Mouse (Mus musculus): Measurements from ENCODE around the gene Rpf1. TPM values are rescaled to one million over a fixed set of nuclear protein-coding genes. Genes with fewer than 3 reads are reported as not detected.
A peak's percentile ranks its signal among the peaks of the same experiment; 100 is the strongest.

The Rpf1 gene
- total and polyA plus RNA-seq, 2 experiments from 2014 or later: 27.4 to 39.9 TPM

DNA sequence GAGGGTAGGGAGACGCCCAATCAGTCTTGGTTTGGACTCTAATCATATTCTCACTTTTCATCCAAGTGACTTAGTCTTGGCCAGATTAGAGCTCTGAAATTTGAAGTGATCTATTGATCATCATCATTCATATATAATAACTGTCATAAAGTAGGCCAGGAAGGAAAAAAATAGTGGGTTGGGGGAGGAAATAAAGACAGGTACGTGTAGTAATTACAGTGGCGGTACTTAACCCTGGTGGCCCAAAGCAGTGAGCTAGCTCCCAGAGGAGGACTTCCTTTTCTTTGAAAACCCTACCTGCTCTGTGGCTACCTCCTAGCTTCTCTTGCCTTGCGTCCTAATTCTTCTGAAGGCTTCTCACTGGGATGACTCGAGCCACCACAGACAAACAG, 20.4 kb downstream of the Rpf1 start:
- ATAC-seq (no peak), DNase-seq (no peak)
- H3K36me3 ChIP-seq (ENCODE audit: insufficient read depth): peaks cover 16% of the 10 kb centered on the region
- H3K9ac ChIP-seq: peak overlapping the region; percentile 64; the same call in 1 of the 2 replicates
- 8% methylated on average over 5 of the region's 5 CpGs for WGBS
- no peak for TF ChIP-seq CTCF (IDR thresholded peaks at IDR 0.05; ENCODE audit: low read depth)
- no peak overlapping the region for H3K27ac ChIP-seq (ENCODE audit: low read depth, low read length)
- H3K27me3 ChIP-seq (ENCODE audit: insufficient read depth, low read length): no peaks in the 10 kb centered on the region
- H3K4me2 ChIP-seq (ENCODE audit: low read depth): peak overlapping the region; percentile 69
- H3K4me3 ChIP-seq (ENCODE audit: low read depth, low read length): peak overlapping the region; percentile 75
- H3K9me3 ChIP-seq (ENCODE audit: low read length): no peaks in the 10 kb centered on the region
- H3K4me1 ChIP-seq (ENCODE audit: insufficient read depth): peaks cover 5% of the 10 kb centered on the region; the same call in 1 of the 2 replicates

DNA sequence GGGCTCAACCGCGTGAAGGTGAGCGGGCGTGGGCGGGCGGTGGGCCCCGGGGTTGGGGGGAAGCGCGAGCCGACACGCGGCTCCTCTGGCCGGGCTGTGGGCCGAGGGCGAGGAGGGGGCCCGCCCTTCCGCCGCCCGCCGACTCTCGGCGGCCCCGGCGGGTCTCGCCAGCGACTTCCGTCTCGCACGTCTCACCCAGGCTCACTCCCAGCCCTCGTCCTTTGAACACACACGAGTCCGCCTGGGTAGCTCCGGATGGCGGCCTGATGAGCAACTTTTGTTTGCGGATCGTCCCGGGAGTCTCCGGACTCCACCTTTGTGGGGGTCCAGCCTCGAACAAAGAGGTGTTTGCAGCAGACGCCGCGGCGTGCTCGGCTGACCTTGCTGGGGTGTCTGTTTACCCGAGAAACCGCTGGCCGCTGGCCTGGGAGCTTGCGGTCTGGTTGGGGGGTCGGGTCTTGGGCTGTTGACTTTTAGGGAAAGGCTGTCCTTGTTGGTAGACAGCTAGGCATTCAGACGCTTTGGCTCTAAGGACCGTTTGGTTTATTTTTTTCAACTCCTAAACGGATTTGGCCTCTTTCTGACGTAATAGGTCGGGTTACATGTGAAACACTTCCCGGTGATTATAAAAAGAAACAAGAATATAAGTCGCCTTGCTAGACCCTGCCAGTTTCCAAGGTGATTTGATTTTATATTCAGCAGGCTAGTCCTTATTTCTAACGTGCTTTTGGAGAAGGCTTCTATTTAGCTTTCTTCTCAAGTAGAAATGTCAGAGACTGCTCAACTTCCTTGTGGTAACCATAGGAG, 21.0 kb downstream of the Rpf1 start:
- TF ChIP-seq CTCF (IDR thresholded peaks at IDR 0.05; ENCODE audit: low read depth): no peak
- Histone ChIP-seq H3K4me2 (ENCODE audit: low read depth) (peak overlapping the region; percentile 69), H3K4me3 (ENCODE audit: low read depth, low read length) (peak overlapping the region; percentile 75), H3K36me3 (ENCODE audit: insufficient read depth) (peaks cover 11% of the 10 kb centered on the region; the same call in 1 of the 2 replicates), H3K9me3 (ENCODE audit: low read length) (no peaks in the 10 kb centered on the region), H3K27ac (ENCODE audit: low read depth, low read length) (peak overlapping the region; percentile 75), H3K4me1 (ENCODE audit: insufficient read depth) (peaks cover 5% of the 10 kb centered on the region; the same call in 1 of the 2 replicates), H3K9ac (peak overlapping the region; percentile 64), H3K27me3 (ENCODE audit: insufficient read depth, low read length) (no peaks in the 10 kb centered on the region)
- peak; percentile 47 for DNase-seq
- peak; percentile 77 for ATAC-seq
- 2% methylated on average over 57 of the region's 57 CpGs for WGBS

DNA sequence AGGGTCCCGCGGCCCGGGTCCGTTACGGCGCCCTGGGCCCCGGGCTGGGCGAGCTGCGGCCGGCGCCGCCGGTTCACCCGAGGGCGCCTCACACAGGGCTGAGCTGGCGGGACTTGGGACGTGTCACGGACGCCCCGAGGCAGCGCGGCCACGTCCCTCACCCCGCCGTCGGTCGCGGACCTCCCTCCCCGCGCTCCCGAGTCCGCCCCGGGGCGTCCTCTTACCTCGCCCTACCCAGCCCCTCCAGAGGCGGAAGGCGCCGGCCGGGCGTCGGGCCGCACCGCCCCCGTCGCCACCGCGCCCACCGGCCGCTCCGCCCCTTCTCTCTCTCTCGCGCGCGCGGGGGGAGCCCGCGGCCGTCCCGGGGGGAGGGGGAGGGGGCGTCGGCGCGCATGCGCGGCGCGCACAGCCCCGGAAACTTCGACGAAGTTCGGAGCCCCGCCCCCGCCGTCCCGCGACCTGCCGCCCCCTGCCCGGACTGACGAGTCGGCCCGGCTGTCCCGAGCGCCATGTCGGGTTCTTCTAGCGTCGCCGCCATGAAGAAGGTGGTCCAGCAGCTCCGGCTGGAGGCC, 21.7 kb downstream of the Rpf1 start, which contains the start of the genes Spata1 and Gng5:
TSS of gene Spata1 (minus strand) at position 323 of the 572 bp plus-strand sequence.
TSS of gene Gng5 (plus strand) at position 377 of the 572 bp plus-strand sequence.
- DNase-seq: peak; percentile 90
- peaks cover 9% of the 10 kb centered on the region; the same call in 1 of the 2 replicates for H3K36me3 ChIP-seq (ENCODE audit: insufficient read depth)
- peak within 1 kb of the TSS; percentile 69 for H3K4me2 ChIP-seq (ENCODE audit: low read depth)
- peak within 1 kb of the TSS; percentile 64 for H3K9ac ChIP-seq
- WGBS: under 1% methylated on average over 57 of the region's 88 CpGs
- H3K4me1 ChIP-seq (ENCODE audit: insufficient read depth): peaks cover 5% of the 10 kb centered on the region; the same call in 1 of the 2 replicates
- no peaks in the 10 kb centered on the region for H3K9me3 ChIP-seq (ENCODE audit: low read length)
- no peak for TF ChIP-seq CTCF (IDR thresholded peaks at IDR 0.05; ENCODE audit: low read depth)
- no peaks in the 10 kb centered on the region for H3K27me3 ChIP-seq (ENCODE audit: insufficient read depth, low read length)
- ATAC-seq: peak; percentile 84
- peak within 1 kb of the TSS; percentile 75 for H3K4me3 ChIP-seq (ENCODE audit: low read depth, low read length)
- H3K27ac ChIP-seq (ENCODE audit: low read depth, low read length): peak within 1 kb of the TSS; percentile 75

DNA sequence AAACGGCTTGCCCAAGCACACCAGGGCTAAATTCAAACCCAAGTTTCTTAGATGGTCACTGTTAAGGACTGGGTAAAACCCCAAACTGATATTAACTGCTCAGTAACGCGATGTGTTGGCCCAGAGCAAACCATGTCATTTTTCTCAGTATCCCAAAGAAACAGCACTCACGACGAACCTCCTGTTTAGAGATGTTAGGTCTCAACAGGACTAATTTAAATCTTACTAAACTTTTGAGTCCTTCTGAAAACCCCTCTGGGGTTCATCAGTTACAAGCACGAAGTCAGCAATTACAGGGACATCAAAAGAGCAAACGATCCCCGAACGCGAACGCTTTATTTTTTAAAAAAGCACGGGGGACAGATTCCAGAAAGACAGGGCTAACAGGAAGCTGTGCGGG, 22.2 kb downstream of the Rpf1 start:
- Histone ChIP-seq H3K4me1 (ENCODE audit: insufficient read depth) (peaks cover 5% of the 10 kb centered on the region; the same call in 1 of the 2 replicates), H3K27ac (ENCODE audit: low read depth, low read length) (peak overlapping the region; percentile 51), H3K4me3 (ENCODE audit: low read depth, low read length) (peak overlapping the region; percentile 75), H3K9me3 (ENCODE audit: low read length) (no peaks in the 10 kb centered on the region), H3K36me3 (ENCODE audit: insufficient read depth) (peaks cover 8% of the 10 kb centered on the region; the same call in 1 of the 2 replicates), H3K4me2 (ENCODE audit: low read depth) (peak overlapping the region; percentile 69), H3K27me3 (ENCODE audit: insufficient read depth, low read length) (no peaks in the 10 kb centered on the region), H3K9ac (peak overlapping the region; percentile 64)
- TF ChIP-seq CTCF (IDR thresholded peaks at IDR 0.05; ENCODE audit: low read depth): no peak
- no peak for ATAC-seq
- no peak for DNase-seq
- WGBS: 4% methylated on average over 13 of the region's 13 CpGs

DNA sequence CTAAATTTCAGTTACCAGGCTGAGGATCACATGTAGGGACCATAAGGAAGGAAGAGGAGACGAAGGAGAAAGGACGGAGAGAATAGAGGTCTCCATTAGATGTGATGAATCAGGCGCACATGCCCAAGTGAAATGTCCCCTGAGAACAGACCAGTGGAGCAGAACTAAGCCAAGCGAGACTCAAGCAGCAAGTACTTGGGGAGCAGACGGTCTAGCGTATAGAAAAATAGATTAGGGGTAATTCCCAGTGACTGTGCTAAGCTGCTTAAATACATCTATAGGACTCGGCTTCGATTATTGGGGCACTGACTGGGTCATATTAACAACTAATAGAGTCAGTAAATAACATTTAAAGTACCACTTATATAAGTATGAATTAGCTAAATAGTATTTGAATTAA, 26.3 kb downstream of the Rpf1 start:
- no peak for TF ChIP-seq CTCF (IDR thresholded peaks at IDR 0.05; ENCODE audit: low read depth)
- H3K36me3 ChIP-seq (ENCODE audit: insufficient read depth): no peaks in the 10 kb centered on the region
- no peak overlapping the region for H3K4me2 ChIP-seq (ENCODE audit: low read depth)
- ATAC-seq (no peak), DNase-seq (no peak)
- 43% methylated on average over 8 of the region's 8 CpGs for WGBS
- no peaks in the 10 kb centered on the region for H3K4me1 ChIP-seq (ENCODE audit: insufficient read depth)
- H3K9ac ChIP-seq: no peak overlapping the region
- H3K9me3 ChIP-seq (ENCODE audit: low read length): no peaks in the 10 kb centered on the region
- H3K27ac ChIP-seq (ENCODE audit: low read depth, low read length): no peak overlapping the region
- no peaks in the 10 kb centered on the region for H3K27me3 ChIP-seq (ENCODE audit: insufficient read depth, low read length)
- no peak overlapping the region for H3K4me3 ChIP-seq (ENCODE audit: low read depth, low read length)

DNA sequence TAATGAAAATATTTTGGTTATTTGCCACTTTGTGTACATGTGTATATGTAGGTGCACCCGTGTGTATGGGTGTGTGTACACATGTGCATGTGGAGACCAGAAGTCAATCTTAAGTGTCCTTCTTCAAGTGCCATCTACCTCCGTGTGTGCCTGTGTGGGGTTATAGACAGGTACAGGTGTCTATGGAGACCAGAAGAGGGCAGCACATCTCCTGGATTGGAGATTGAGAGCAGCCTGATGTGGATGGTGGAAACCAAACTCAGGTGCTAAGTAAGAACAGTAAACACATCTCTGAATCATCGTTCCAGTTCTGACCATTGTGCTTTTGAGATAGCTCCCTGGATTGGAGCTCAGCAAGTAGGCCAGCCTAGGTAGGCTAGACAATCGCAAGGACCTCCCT, 34.8 kb downstream of the Rpf1 start:
- Histone ChIP-seq H3K4me2 (ENCODE audit: low read depth) (no peak overlapping the region), H3K9me3 (ENCODE audit: low read length) (no peaks in the 10 kb centered on the region), H3K27me3 (ENCODE audit: insufficient read depth, low read length) (no peaks in the 10 kb centered on the region), H3K27ac (ENCODE audit: low read depth, low read length) (no peak overlapping the region), H3K4me1 (ENCODE audit: insufficient read depth) (no peaks in the 10 kb centered on the region), H3K4me3 (ENCODE audit: low read depth, low read length) (no peak overlapping the region), H3K36me3 (ENCODE audit: insufficient read depth) (no peaks in the 10 kb centered on the region), H3K9ac (no peak overlapping the region)
- DNase-seq (no peak), ATAC-seq (no peak)
- 87% methylated on average over 4 of the region's 4 CpGs for WGBS
- TF ChIP-seq CTCF (IDR thresholded peaks at IDR 0.05; ENCODE audit: low read depth): no peak

DNA sequence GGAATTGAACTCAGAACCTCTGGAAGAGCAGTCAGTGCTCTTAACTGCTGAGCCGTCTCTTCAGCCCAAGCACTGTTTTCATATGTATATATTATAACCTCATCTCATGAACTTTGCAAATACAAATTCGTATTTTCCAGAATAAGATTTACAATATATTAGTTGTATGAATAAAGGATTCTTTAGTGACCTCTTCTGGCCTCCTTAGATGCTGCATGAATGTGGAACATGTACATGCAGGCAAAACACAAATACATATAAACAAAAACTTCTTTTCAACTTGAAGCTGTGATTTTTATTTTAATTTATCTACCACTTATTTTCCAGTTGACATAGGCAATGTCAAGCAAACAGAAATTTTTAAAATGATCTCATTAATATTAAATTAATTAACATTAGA, 39.2 kb downstream of the Rpf1 start:
- DNase-seq (no peak), ATAC-seq (no peak)
- H3K4me1 ChIP-seq (ENCODE audit: insufficient read depth): no peaks in the 10 kb centered on the region
- H3K27me3 ChIP-seq (ENCODE audit: insufficient read depth, low read length): no peaks in the 10 kb centered on the region
- H3K9ac ChIP-seq: no peak overlapping the region
- no peak for TF ChIP-seq CTCF (IDR thresholded peaks at IDR 0.05; ENCODE audit: low read depth)
- no peak overlapping the region for H3K4me2 ChIP-seq (ENCODE audit: low read depth)
- H3K36me3 ChIP-seq (ENCODE audit: insufficient read depth): no peaks in the 10 kb centered on the region
- H3K27ac ChIP-seq (ENCODE audit: low read depth, low read length): no peak overlapping the region
- no peak overlapping the region for H3K4me3 ChIP-seq (ENCODE audit: low read depth, low read length)
- WGBS: 72% methylated on average over 2 of the region's 2 CpGs
- no peaks in the 10 kb centered on the region for H3K9me3 ChIP-seq (ENCODE audit: low read length)

Measured in forebrain, postnatal 0 days (tissue).